Mouse (Mus musculus): ENCODE data around the gene Rab37.
A peak's percentile ranks its signal among the peaks of the same experiment; 100 is the strongest.

Gene Rab37

GRCm38 (mm10) chr11:115163568-115164150 is 72.4 kb downstream of the Rab37 start:
- DNase-seq (ENCODE audit: low read depth in 2 of 2, low spot score in 2 of 2) = peak; percentile 64 to 71

GRCm38 (mm10) chr11:115164341-115164975 is 73.2 kb downstream of the Rab37 start:
- no peak for DNase-seq (ENCODE audit: low read depth in 2 of 2, low spot score in 2 of 2)

DNA sequence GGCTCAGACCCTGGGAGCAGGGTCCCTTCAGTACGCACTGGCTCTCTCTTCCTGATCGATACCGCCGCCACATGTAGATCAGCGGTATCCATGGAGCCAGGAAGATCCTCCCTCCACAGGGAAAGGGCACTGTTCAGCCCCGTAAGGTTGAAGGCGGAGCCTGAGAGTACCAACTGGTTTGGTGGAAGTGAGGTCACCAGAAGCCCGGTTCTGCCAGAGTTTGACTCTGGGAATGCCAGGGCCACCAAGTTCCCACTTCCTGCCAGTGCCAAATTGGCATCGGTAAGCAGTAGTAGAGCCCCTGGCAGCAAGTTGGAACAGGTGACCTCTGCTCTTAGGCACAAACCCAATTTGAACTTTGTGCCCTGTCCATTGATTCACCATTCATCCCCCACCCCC is 73.7 kb downstream of the Rab37 start:
- DNase-seq (ENCODE audit: low read depth in 2 of 2, low spot score in 2 of 2) = no peak

DNA sequence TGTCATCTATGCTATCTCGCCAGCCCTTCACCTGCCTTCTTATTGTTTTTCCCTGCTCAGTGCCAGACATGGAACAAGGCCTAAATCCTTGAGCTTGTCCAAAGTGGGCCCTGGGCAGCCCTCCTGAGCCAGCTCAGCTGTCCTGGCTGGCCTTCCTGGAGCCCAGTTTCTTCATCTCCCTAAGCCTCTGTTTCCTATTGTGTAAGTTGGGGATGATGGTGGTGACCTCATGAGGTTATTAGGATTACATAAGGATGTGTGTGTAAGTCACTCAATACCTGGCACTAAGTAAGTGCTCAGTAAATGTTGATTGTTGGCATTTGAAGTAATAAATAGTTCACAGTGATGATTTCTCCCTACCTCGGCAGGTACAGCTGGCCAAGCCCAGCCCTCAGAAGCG is 75.5 kb downstream of the Rab37 start:
- no peak for DNase-seq (ENCODE audit: low read depth in 2 of 2, low spot score in 2 of 2)

DNA sequence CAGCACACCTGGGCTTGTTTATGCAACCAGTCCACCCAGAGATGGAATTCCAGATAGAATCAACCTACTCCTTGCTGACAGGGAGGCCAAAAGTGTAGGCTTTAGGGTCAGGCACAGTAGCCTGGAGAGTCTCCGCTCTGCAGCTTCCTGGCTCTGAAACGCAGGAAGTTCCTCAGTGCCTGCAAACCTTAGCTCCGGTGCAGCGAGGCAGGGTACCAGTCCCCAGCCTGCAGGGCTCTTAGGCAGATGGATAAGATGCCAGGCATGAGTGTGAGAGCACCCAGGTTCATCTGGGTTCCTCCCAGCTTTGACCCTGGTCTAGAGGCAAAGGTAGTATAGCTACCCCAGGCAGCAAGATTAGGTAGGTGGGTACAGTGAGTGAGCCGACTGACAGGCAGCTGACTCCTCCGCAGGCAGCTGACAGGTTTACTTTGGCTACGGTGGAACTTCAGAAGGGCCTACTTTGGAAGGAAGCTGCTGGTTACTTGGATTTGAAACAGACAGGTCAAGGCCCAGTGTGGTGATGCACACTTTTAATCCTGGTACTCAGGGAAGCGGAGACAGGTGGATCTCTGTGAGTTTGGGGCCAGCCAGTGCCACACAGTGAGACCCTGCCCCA is 76.5 kb downstream of the Rab37 start:
- DNase-seq (ENCODE audit: low read depth in 2 of 2, low spot score in 2 of 2) = no peak

GRCm38 (mm10) chr11:115169430-115169829 is 78.2 kb downstream of the Rab37 start:
- DNase-seq (ENCODE audit: low read depth in 2 of 2, low spot score in 2 of 2) = no peak

DNA sequence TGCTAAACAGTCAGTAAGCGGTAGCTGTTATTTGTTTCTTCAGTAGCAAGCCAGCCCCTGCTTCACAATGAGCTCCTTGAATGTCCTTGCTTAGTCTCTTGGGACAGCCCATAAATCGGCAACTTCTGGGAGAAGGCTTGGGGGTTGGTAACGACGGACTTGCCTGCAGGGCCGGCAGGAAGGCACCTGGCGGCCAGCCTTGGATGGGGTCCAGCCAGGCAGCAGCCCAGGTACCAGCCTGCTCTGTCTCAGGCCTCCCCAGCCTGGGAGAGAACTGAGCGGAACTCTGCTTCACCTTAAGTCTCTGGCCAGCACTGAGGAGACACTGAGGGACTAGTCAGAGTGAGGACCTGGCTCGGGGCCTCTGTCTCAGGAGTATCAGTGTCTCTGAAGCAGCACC is 79.9 kb downstream of the Rab37 start:
- DNase-seq (ENCODE audit: low read depth in 2 of 2, low spot score in 2 of 2) = no peak

GRCm38 (mm10) chr11:115172825-115173287 is 81.6 kb downstream of the Rab37 start:
- no peak for DNase-seq (ENCODE audit: low read depth in 2 of 2, low spot score in 2 of 2)

GRCm38 (mm10) chr11:115173549-115174339 is 82.5 kb downstream of the Rab37 start:
- peak; percentile 60 to 62 for DNase-seq (ENCODE audit: low read depth in 2 of 2, low spot score in 2 of 2)

GRCm38 (mm10) chr11:115176399-115177190 is 85.4 kb downstream of the Rab37 start:
- DNase-seq (ENCODE audit: low read depth in 2 of 2, low spot score in 2 of 2) = no peak

DNA sequence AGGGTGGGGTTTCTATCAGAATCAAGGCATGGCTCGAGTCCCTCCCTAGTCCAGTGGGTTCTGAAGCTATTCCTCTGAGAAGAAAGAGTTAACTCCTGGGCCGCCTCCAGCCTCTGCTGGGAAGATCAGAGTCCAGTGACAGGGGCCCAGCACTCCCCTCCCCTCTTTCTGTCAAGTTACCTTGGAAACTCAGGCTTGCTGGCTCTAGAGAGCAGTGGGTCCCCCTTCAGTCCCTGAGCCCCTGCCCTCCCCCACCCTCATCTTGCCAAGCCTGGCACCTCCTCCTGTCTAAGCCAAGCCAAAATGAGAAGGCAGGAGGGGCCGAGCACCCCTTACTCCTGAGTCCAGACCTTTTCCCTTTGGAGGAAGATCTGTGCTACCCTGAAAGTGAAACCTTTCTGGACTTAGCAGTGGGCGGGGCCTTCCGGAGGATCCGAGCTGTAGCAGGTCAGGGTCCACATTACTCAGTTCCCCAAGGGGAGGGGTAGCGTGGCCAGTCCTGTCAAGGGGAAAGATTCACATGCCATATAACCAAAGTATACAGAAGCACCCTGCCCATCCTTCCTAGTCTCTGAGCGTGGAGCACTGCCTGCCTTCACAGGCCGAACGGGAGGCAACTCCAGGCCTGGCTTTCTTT is 86.4 kb downstream of the Rab37 start:
- no peak for DNase-seq (ENCODE audit: low read depth in 2 of 2, low spot score in 2 of 2)

DNA sequence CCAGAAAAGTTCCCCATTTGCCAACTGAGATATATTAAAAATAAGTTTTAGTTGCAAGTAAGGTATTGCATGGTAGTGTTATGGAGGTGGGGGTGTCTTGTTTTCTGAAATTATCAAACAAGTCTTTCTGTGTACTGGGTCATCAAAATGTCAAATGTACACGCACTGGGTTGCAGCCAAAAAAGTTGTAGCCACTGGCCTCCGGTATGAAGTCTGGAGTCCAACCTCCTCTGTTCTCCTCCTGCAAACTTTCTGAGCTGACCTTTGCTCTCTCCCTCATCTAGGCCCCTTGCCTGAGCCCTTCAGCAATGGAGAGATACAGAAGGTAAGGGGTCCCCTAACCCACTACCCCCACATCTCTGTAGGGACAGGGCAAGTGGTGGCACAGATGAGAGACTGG is 87.5 kb downstream of the Rab37 start:
- no peak for DNase-seq (ENCODE audit: low read depth in 2 of 2, low spot score in 2 of 2)

GRCm38 (mm10) chr11:115179191-115179590 is 88.0 kb downstream of the Rab37 start:
- no peak for DNase-seq (ENCODE audit: low read depth in 2 of 2, low spot score in 2 of 2)

GRCm38 (mm10) chr11:115179881-115180280 is 88.7 kb downstream of the Rab37 start:
- no peak for DNase-seq (ENCODE audit: low read depth in 2 of 2, low spot score in 2 of 2)

DNA sequence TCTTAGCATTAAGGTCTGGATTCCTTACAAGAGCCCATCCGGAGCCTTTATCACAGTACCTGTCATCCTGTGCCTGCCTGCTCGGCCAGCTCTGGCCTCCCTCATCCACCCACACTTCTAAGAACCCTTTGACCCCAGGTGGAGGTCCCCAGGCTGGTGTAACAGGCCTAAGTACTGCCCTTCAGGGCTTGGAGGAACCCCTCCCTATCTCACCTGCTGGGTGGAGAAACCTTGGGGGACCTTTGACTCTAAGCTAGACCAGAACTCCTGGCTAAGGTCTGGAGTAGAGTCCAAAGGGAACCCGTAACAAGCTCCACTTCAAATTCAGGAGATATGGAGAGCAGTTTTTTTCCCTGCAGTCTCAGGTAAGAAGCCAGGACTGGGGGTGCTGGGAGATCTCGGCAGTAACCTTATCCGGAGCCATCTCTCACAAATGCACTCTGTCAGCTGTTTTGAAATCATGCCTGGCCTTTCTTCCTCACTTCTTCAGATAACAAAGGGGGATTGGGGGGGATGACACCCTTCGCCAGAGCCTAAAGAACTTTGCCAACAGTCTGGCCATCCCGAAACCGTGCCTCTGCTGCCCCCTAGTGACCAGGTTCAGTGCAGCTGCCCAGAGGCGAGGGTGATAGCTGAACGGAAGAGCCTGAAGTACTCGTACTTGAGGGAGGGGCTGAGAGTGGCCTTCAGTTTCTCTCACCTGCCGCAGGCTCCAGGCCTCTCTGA is 90.8 kb downstream of the Rab37 start:
- peak; percentile 89 to 95 for DNase-seq (ENCODE audit: low read depth in 2 of 2, low spot score in 2 of 2)

- no peak for DNase-seq (ENCODE audit: low read depth in 2 of 2, low spot score in 2 of 2)
Measured at GRCm38 (mm10) chr11:115184973-115185372, 93.7 kb downstream of the Rab37 start.

DNA sequence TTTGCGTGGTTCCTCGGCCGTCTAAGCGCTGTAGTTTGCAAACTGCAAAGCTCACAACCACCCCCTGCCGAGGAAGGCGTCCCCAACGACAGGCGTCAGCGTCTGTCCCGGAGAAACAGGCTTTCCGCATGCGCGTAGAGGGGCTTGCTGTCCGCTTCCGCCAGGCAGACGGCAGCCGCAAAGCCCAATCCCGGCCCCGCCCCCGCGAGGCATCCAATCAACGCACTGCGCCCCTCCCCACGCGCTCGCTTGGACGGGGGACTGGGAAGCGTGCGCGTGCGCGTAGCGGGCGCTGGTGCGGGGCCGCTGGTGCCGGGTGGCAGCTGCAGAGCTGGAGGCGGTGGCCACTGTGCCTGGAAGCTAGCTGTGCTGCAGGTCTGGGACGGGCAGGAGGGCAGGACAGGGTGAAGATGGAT is 96.0 kb downstream of the Rab37 start, which contains the start of gene Tmem104:
Gene Tmem104, plus strand, starts transcription at position 264 of the 416 bp plus-strand sequence.
- peak; percentile 98 for DNase-seq (ENCODE audit: low read depth in 2 of 2, low spot score in 2 of 2)

GRCm38 (mm10) chr11:115187693-115188092 is 96.5 kb downstream of the Rab37 start, which contains the start of gene Nat9:
Gene Nat9 (minus strand): TSS chr11:115187859.
- peak; percentile 39 to 43 for DNase-seq (ENCODE audit: low read depth in 2 of 2, low spot score in 2 of 2)

DNA sequence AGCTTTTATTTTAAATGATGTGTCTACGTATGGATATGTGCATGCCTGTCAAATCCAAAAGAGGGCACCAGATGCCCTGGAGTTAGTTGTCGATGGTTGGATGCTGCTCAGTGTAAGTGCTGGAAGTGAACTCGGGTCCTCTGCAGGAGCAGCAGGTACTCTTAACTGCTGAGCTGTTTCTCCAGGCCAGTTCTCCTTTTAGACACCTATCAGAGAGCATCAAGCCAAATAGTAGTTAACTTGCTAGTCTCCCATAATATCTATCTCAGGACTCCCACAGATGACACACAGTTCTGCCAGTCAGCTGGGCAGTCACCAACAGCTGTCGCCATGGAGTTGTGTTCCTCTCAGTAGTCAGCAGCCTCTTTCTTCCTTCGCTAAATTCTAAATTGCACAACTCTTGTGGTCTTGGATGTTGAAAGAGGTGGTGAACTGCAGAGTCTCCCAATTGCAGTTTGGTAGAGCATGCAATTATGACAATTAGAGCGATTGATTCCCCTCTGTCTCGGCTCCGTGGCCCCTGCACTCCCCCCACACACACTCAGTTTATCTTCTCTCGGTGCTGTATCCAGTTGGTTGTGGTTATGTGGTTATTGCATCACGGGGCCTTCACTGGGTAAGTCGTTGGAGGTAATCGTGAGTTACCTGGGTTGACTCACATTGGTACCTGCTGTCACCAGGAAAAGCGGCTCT is 97.5 kb downstream of the Rab37 start:
- DNase-seq (ENCODE audit: low read depth in 2 of 2, low spot score in 2 of 2) = no peak
